Mouse (Mus musculus) layer of hippocampus, postnatal 36 days (tissue): ENCODE data around the gene Ucp1. TPM values are rescaled to one million over a fixed set of nuclear protein-coding genes. Genes with fewer than 3 reads are reported as not detected.
A peak's percentile ranks its signal among the peaks of the same experiment; 100 is the strongest.
"Not testable (repeated sequence)": the region's sequence is repeated elsewhere in the genome, so short reads cannot be mapped to it uniquely, and the experiment has no call there.

Experiments used
- DNase-seq, 2 experiments: peaks; one replicate each; pipeline ENCODE4 v3.0.0; 2022
- total RNA-seq, 2 experiments: library from RNA; stranded (reverse); gene quantifications; 2 replicates each; pipeline ENCODE4 v1.2.3; 2021

The Ucp1 gene
- not detected for total RNA-seq

DNA sequence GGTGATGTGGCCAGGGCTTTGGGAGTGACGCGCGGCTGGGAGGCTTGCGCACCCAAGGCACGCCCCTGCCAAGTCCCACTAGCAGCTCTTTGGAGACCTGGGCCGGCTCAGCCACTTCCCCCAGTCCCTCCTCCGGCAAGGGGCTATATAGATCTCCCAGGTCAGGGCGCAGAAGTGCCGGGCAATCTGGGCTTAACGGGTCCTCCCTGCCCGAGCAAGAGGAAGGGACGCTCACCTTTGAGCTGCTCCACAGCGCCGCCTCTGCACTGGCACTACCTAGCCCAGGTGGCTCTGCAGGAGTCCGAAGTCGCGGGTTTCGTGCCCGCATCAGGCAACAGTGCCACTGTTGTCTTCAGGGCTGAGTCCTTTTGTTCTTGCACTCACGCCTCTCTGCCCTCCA lies at the start of gene Ucp1:
Gene Ucp1, plus strand, starts transcription at position 177 of the 400 bp plus-strand sequence.
- no peak for DNase-seq

DNA sequence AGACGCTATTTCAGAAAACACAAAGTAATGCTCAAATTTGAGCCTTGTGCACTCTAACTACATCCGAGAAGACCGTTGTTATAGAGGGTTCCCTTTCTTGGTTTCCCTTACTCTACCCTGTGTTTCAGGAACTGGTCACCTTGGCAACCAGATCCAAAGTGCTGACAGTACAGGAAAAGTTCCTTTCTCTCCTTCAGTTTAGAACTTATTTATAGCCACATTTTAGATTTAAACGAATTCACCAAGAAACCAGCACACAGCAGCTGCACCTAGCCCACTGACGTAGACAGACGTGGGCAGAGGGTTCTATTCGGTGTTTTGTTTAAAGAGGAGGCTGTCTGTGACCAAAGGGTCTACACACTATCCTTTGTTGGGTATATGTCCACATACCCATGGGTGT lies 46.0 kb upstream of the Ucp1 start:
- no peak for DNase-seq

GRCm38 (mm10) chr8:83250858-83251257 lies 39.3 kb upstream of the Ucp1 start:
- DNase-seq, result no peak

- no peak for DNase-seq
These were observed 38.5 kb upstream of the Ucp1 start for GRCm38 (mm10) chr8:83251362-83252246.

- DNase-seq, result no peak
These were observed 37.4 kb upstream of the Ucp1 start for GRCm38 (mm10) chr8:83252791-83253190.

DNA sequence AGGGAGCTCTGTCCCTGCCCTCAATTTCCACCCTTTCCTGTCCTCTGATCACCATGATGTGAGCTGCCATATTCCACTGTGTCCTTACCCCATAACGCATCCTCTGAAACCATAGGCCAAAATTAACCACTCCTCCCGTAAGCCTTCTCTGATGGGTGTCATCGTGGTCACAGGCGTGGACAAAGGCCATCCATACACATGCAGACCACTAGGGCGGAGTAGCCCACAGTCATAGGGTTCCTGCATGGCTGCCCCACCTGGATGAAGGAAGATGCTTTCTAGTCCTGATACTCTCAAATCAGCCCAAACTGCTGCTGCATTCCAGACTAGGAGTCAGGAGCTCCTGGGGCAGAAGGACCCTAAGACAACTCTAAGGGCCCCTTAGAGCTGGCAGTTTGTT lies 32.5 kb upstream of the Ucp1 start:
- DNase-seq, result no peak

DNA sequence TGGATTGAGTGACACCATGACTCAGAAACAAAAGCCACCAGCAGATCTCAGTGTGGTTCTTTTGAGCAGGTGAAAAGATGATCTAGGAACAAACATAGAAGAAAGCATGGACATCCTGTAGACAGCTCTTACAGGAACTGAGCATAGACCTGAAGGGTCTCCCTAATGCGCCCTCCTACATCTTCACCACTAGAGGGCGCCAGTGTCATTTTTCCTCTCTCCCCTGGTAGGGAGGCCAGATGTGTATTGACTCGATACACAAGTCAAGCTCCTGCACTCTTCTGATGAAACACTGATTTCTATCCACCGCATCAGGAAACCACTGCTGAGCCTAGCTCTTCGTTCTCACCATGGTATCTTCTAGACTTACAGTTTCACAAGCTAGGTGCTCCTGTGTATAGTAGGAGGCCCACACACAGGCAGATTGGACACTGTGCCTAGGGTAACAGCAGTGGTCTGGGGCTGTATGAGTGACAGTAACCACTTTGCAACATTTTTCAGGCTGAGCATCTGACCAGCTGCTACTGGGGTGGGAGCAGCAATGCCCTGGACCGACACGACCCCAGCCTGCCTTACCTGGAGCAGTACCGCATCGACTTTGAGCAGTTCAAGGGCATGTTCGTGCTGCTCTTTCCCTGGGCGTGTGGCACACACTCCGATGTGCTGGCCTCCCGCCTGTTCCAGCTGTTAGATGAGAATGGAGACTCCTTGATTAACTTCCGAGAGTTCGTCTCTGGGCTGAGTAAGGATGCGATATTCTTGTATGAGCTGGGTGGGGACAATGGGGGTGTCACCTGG lies 29.5 kb upstream of the Ucp1 start:
- DNase-seq, result peak; percentile 25 to 30

DNA sequence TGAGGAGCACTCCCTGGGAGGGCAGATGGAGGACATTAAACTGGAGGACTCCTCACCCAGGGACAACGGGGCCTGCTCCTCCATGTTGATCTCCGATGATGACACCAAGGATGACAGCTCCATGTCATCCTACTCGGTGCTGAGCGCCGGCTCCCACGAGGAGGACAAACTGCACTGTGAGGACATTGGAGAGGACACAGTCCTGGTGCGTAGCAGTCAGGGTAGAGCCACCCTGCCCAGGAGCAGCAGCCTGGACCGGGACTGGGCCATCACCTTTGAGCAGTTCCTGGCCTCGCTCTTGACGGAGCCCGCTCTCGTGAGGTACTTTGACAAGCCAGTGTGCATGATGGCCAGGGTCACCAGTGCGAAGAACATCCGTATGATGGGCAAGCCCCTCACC lies 19.0 kb upstream of the Ucp1 start:
- DNase-seq, result no peak

GRCm38 (mm10) chr8:83272464-83272863 lies 17.7 kb upstream of the Ucp1 start:
- DNase-seq, result no peak

DNA sequence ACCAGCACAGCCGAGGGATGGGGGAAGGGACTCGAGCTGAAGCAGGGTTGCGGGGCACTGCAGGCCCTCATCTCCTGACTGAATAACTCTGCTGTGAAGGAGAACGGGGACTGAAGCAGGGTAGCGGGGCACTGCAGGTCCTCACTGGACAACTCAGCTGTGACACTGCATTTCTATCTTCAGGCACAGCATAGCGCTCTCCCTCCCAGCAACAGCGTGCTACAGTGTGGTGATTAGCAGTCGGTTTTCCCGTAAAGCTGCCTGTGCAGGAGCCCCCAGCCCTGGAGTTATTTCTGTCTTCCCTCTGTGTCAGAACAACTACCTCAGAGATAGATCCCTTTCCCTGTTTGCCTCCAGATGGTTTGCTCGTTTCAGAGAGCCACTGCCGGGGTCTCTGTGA lies 15.7 kb upstream of the Ucp1 start:
- no peak for DNase-seq

DNA sequence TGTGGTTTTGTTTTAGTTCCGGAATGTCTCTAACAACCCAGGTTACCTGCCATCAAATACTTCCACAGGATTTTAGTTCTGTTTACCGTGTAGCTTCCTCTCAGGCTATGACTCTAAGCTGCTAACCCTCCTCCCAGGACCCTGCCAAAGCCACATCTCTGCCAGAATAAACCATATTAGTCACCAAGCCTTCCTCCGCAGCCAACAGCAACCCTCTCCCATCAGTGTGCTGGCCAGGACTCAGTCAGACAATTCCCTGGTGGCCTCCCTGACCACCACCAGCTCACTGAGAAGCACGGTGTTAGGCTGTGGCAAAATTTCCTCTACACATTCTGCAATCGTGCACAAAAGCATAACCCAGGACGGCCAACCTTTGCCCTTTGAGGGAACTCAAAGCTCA lies 11.7 kb upstream of the Ucp1 start:
- no peak for DNase-seq

GRCm38 (mm10) chr8:83285391-83285790 lies 4.8 kb upstream of the Ucp1 start:
- DNase-seq, result no peak

- no peak for DNase-seq
These were observed 7.2 kb downstream of the Ucp1 start for GRCm38 (mm10) chr8:83297375-83297774.

DNA sequence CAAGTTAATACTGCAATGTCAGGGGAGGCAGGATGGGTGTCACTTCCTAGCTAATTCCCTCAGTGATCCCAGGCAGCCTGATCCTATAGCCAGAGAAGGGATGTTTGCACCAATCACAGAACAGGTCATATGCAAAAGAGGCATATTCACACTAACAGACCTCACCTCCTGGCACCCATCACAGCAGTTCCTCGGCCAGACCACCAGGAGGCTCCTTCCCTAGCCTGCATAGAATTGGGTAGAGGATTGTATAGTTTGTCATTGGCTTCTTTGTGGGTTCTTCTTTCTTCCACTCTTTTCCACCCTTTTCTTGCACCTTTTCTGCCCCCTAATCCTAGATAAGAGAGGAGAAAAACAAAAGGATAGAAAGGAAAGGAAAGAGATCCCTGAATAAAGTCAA lies 10.0 kb downstream of the Ucp1 start:
- no peak for DNase-seq

GRCm38 (mm10) chr8:83304946-83305345 lies 14.8 kb downstream of the Ucp1 start:
- DNase-seq, result no peak

DNA sequence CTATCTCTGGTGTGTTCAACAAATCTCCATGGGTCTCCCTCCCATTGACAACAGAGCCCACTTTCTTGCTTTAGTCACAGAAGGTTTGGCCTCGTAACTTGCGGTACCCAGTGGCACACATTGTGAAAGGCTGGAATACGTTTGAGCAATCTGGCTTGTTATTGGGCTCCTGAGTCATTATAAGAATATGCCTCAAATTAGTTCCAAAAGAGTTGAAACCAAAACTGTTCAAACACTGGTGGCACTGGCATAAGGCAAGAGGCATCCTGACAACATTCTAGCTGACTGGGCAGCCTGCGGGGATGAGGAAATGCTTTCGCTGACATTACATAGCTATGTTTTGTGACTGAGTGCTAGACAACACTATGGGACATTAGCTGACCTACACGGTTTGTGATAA lies 19.7 kb downstream of the Ucp1 start:
- no peak for DNase-seq

DNA sequence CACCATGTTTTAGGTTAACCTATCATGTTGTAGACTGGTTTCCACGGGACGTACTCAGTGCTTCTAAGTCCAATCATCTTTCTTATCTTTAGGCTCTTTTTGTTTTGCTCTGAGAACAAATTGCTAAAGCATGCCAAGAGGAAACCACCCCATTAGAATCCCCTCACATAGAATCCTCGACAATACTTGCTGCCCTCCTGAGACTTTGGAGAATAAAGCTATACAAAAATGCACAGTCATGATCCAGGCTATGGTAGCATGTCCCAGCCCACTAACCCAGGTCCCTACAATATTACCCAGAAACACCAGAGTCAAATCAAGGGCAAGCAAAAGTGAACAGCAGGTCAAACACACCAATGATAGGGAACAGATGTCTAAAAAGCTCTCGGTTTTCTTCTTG lies 24.9 kb downstream of the Ucp1 start:
- DNase-seq, result not testable (repeated sequence)

- no peak for DNase-seq
These were observed 25.5 kb downstream of the Ucp1 start for GRCm38 (mm10) chr8:83315691-83316090.

GRCm38 (mm10) chr8:83320543-83320942 lies 30.4 kb downstream of the Ucp1 start:
- DNase-seq, result no peak

DNA sequence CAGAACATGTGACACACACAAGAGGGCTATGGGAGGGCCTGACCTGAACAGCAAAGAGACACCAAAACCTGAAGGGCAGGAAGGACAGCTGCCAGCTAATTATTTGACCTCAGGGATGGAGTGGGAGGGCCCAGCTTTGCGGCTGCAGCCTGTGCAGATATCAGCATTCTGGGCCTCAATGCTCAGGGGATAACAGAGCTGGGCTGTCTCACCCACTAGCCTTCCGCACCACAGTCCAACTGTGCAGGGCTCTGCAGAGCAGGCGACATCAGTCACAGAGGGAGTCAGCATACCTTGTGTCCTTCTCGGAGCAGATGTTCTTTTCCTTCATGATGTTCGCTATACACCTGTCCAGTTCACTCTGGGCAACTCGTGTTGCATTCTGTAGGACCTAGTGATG lies 32.2 kb downstream of the Ucp1 start:
- DNase-seq, result no peak

GRCm38 (mm10) chr8:83323056-83323455 lies 32.9 kb downstream of the Ucp1 start:
- no peak for DNase-seq

DNA sequence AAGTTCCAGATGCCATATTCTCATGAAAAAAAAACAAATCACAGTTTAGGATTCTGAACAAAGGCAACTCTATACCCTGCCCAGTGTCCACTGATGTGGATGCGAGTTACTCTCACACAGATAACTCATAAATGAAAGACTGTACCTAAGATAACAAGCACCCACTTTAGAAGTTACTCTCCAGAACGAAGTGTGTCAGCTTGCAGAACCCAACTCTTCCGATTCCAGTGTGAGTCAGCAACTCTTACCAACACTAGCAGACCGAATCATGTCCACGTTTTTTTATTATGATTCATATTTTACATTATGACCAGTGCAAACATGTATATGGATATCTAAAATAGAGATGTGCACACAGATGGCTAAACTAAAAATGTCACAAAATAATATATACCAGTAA lies 37.7 kb downstream of the Ucp1 start:
- DNase-seq, result no peak

- peak; percentile 50 to 51 for DNase-seq
These were observed 41.4 kb downstream of the Ucp1 start for GRCm38 (mm10) chr8:83331567-83331898.
